Mouse (Mus musculus): ENCODE results near the gene Dnajb2. TPM values are rescaled to one million over a fixed set of nuclear protein-coding genes. Genes with fewer than 3 reads are reported as not detected.

Dnajb2 gene
- polyA plus RNA-seq, 1 experiment from 2014 or later: 24.2 TPM

GRCm38 (mm10) chr1:75294294-75294693 lies 58.1 kb downstream of the Dnajb2 start:
- 71% methylated on average over 5 of the region's 5 CpGs for WGBS
- peaks cover 3% of the 10 kb centered on the region; the same call in 1 of the 2 replicates for H3K4me1 ChIP-seq (replicated peaks; ENCODE audit: control insufficient read depth, insufficient read depth)
- H3K4me3 ChIP-seq (ENCODE audit: low read depth, low read length): no peak overlapping the region
- H3K27ac ChIP-seq (replicated peaks): no peak overlapping the region
- no peak for TF ChIP-seq EP300 (optimal IDR thresholded peaks at IDR 0.05)
- H3K9ac ChIP-seq (ENCODE audit: low read length): no peak overlapping the region
- H3K36me3 ChIP-seq (ENCODE audit: control insufficient read depth, insufficient read depth, low read length): no peaks in the 10 kb centered on the region
- H3K4me2 ChIP-seq (replicated peaks; ENCODE audit: low read depth): no peak overlapping the region
- no peak for DNase-seq (ENCODE audit: low spot score)
- no peaks in the 10 kb centered on the region for H3K27me3 ChIP-seq (ENCODE audit: control insufficient read depth, insufficient read depth, low read length)
- no peaks in the 10 kb centered on the region for H3K9me3 ChIP-seq (ENCODE audit: control insufficient read depth, low read length)
- no peak for ATAC-seq (ENCODE audit: low FRiP score, low TSS enrichment)

Small RNA genes lying within 50 kb of the gene (microRNA-seq; reads per million reads assigned to microRNA genes)
- gene Gm27943: not detected

Other genes with a start within 250 kb of the Dnajb2 start
- 3.5 and 4.2 TPM in 2 replicates for gene Nhej1, start 111.2 kb upstream of the Dnajb2 start, polyA plus RNA-seq (2015; fragmentation: Nextera tagmentation; extraction: Ambion mirVana)
- 2.2 TPM in 2 replicates for gene Slc23a3, start 102.5 kb upstream of the Dnajb2 start, polyA plus RNA-seq (2015; fragmentation: Nextera tagmentation; extraction: Ambion mirVana)
- gene Cnppd1, start 93.7 kb upstream of the Dnajb2 start, polyA plus RNA-seq (2015; fragmentation: Nextera tagmentation; extraction: Ambion mirVana): 35.1 and 38.3 TPM in 2 replicates
- gene Retreg2, start 93.6 kb upstream of the Dnajb2 start, polyA plus RNA-seq (2015; fragmentation: Nextera tagmentation; extraction: Ambion mirVana): 30.4 and 31.2 TPM in 2 replicates
- 43.0 and 44.5 TPM in 2 replicates for gene Zfand2b, start 67.8 kb upstream of the Dnajb2 start, polyA plus RNA-seq (2015; fragmentation: Nextera tagmentation; extraction: Ambion mirVana)
- gene Abcb6, start 56.0 kb upstream of the Dnajb2 start, polyA plus RNA-seq (2015; fragmentation: Nextera tagmentation; extraction: Ambion mirVana): 20.9 and 21.5 TPM in 2 replicates
- 12.9 and 13.6 TPM in 2 replicates for gene Ankzf1, start 44.3 kb upstream of the Dnajb2 start, polyA plus RNA-seq (2015; fragmentation: Nextera tagmentation; extraction: Ambion mirVana)
- 17.4 and 18.8 TPM in 2 replicates for gene Atg9a, start 44.2 kb upstream of the Dnajb2 start, polyA plus RNA-seq (2015; fragmentation: Nextera tagmentation; extraction: Ambion mirVana)
- gene Glb1l, start 25.6 kb upstream of the Dnajb2 start, polyA plus RNA-seq (2015; fragmentation: Nextera tagmentation; extraction: Ambion mirVana): 5.2 and 7.1 TPM in 2 replicates
- gene Stk16, start 25.6 kb upstream of the Dnajb2 start, polyA plus RNA-seq (2015; fragmentation: Nextera tagmentation; extraction: Ambion mirVana): 57.9 and 58.1 TPM in 2 replicates
- 314 and 325 TPM in 2 replicates for gene Tuba4a, start 16.5 kb upstream of the Dnajb2 start, polyA plus RNA-seq (2015; fragmentation: Nextera tagmentation; extraction: Ambion mirVana)
- gene A630095N17Rik, start 4.3 kb upstream of the Dnajb2 start, polyA plus RNA-seq (2015; fragmentation: Nextera tagmentation; extraction: Ambion mirVana): 0.25 TPM in 1 of 2 replicates, not detected in the other
- gene Ptprn, start 28.1 kb downstream of the Dnajb2 start, polyA plus RNA-seq (2015; fragmentation: Nextera tagmentation; extraction: Ambion mirVana): 2.3 and 2.5 TPM in 2 replicates
- gene Resp18, start 42.0 kb downstream of the Dnajb2 start, polyA plus RNA-seq (2015; fragmentation: Nextera tagmentation; extraction: Ambion mirVana): 7.7 and 8.7 TPM in 2 replicates
- gene Dnpep, start 81.6 kb downstream of the Dnajb2 start, polyA plus RNA-seq (2015; fragmentation: Nextera tagmentation; extraction: Ambion mirVana): 104 and 108 TPM in 2 replicates
- gene Des, start 123.9 kb downstream of the Dnajb2 start, polyA plus RNA-seq (2015; fragmentation: Nextera tagmentation; extraction: Ambion mirVana): 223 and 291 TPM in 2 replicates
- 28.8 and 30.0 TPM in 2 replicates for gene Speg, start 138.9 kb downstream of the Dnajb2 start, polyA plus RNA-seq (2015; fragmentation: Nextera tagmentation; extraction: Ambion mirVana)
- 85.2 and 98.6 TPM in 2 replicates for gene Gmppa, start 199.5 kb downstream of the Dnajb2 start, polyA plus RNA-seq (2015; fragmentation: Nextera tagmentation; extraction: Ambion mirVana)
- gene Asic4, start 214.0 kb downstream of the Dnajb2 start, polyA plus RNA-seq (2015; fragmentation: Nextera tagmentation; extraction: Ambion mirVana): 0.55 and 0.63 TPM in 2 replicates
- gene Chpf, start 242.9 kb downstream of the Dnajb2 start, polyA plus RNA-seq (2015; fragmentation: Nextera tagmentation; extraction: Ambion mirVana): 24.6 and 25.2 TPM in 2 replicates
- gene Tmem198, start 243.1 kb downstream of the Dnajb2 start, polyA plus RNA-seq (2015; fragmentation: Nextera tagmentation; extraction: Ambion mirVana): 1.4 and 1.7 TPM in 2 replicates

Measured in stomach, postnatal 0 days (tissue).